Mouse (Mus musculus): ENCODE data around the gene Phactr2. TPM values are rescaled to one million over a fixed set of nuclear protein-coding genes. Genes with fewer than 3 reads are reported as not detected.

Gene Phactr2
- total and polyA plus RNA-seq, 3 experiments, result not detected

DNA sequence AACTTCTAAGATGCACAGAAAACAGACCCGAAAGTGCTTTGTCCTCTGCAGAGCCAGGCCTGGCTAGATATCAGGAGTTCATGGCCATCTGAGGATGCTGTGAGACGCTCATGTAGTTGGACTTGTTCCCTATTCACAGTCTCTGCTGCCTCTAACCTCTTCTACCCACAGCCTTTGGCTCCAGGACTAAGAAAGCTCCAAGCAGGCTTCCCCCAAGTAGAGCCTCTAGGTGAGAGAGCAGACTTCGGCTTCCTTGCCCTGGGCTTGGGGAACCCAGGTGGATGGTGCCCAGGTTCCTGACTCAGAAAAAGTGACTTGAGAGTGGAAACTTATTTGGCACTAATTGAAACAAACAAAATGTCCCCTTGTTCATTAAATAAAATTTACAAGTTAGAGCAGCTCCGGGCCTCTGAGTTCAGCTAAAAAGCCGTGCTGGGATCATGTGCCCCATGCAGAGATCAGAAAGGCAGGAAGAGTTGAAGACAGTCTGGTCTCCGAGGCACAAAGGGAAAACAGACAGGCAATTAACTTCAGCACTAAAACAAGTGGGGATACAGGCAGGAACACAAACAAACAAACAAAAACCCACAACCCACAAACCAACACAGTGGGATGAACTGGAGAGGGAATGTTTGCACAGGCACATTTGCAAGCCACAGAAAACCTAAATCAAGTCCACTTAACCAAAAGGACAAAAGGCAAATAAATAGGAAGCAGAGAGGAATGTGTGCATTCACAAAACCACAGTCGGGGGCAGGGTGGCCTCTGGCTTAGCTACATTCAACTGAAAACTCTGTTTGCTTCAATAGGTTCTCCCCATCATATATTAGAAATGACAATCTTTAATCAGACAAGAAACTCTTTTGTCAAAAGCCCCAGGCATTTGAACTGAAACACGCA is 42.3 kb downstream of the Phactr2 start:
- peaks cover 0 to 1% of the 10 kb centered on the region in 2 experiments; a peak in 1 of 4 replicates for H3K27me3 ChIP-seq (ENCODE audit: control insufficient read depth in 1 of 2, insufficient read depth in 2 of 2, low read length in 2 of 2)
- H3K27ac ChIP-seq (ENCODE audit: control insufficient read depth, low read depth, low read length), result no peak overlapping the region
- no peak overlapping the region for H3K4me3 ChIP-seq (ENCODE audit: control insufficient read depth in 1 of 2, insufficient read depth in 1 of 2, low read depth in 2 of 2, low read length in 2 of 2)

DNA sequence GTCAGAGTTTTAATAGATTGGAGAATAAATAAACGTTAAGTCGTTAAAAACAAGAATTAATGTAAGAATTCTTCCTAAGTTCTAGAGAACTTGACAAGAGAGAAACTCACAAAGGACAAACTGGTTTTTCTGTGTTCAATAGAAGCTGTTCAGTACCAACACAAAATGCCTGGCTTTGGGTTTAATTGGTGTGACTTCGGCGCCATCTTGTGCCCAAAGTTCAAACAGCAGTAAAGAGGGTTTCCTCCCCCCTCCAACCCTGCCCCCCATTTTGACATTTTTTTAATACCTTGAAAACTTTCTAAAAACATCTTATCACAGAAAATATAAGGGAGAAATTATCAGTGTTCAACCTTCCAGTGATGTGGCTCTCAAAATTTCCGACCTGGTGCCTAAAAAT is 44.4 kb downstream of the Phactr2 start:
- Histone ChIP-seq H3K27ac (ENCODE audit: control insufficient read depth, low read depth, low read length) (no peak overlapping the region), H3K27me3 (ENCODE audit: control insufficient read depth in 1 of 2, insufficient read depth in 2 of 2, low read length in 2 of 2) (peaks cover 0 to 1% of the 10 kb centered on the region in 2 experiments; a peak in 1 of 4 replicates)
- peak; percentile 45 for DNase-seq (ENCODE audit: low read depth, low spot score)

More for the DNA sequence above, 42.3 kb downstream of the Phactr2 start:
- DNase-seq (ENCODE audit: low read depth, low spot score), result no peak
- Histone ChIP-seq H3K9ac (ENCODE audit: control insufficient read depth, low read depth, low read length, poor library complexity, severe bottlenecking) (no peak overlapping the region), H3K9me3 (replicated peaks; ENCODE audit: insufficient read depth, low read length) (no peaks in the 10 kb centered on the region), H3K36me3 (ENCODE audit: control insufficient read depth in 1 of 2, insufficient read depth in 2 of 2, low read length in 2 of 2) (no peaks in the 10 kb centered on the region), H3K4me1 (ENCODE audit: control insufficient read depth in 1 of 2, insufficient read depth in 2 of 2, low read length in 2 of 2) (no peaks in the 10 kb centered on the region), H3K79me2 (ENCODE audit: control insufficient read depth, insufficient read depth, low read length, poor library complexity) (no peaks in the 10 kb centered on the region)
- no peak for TF ChIP-seq SIN3A (IDR thresholded peaks at IDR 0.05; ENCODE audit: low read length)
- TF ChIP-seq MYB (IDR thresholded peaks at IDR 0.05; ENCODE audit: low read depth, low read length), result no peak
- no peak for TF ChIP-seq POLR2A (IDR thresholded peaks at IDR 0.05; ENCODE audit: control insufficient read depth in 1 of 2, insufficient read depth in 1 of 2, low read depth in 1 of 2, low read length in 2 of 2, poor library complexity in 1 of 2)
- TF ChIP-seq MEF2A (IDR thresholded peaks at IDR 0.05; ENCODE audit: extremely low read depth, insufficient replicate concordance, low read depth, low read length, poor library complexity, severe bottlenecking), result no peak
- no peak for TF ChIP-seq TBP (IDR thresholded peaks at IDR 0.05; ENCODE audit: low read depth, low read length)
- no peak for TF ChIP-seq RCOR1 (IDR thresholded peaks at IDR 0.05; ENCODE audit: low read depth, low read length)
- TF ChIP-seq MAFK (IDR thresholded peaks at IDR 0.05; ENCODE audit: borderline replicate concordance, low read depth, low read length), result no peak
- TF ChIP-seq CTCF (IDR thresholded peaks at IDR 0.05 in 2 of 3, conservative IDR thresholded peaks at IDR 0.05 in 1 of 3; ENCODE audit: control insufficient read depth in 1 of 3, insufficient read depth in 1 of 3, low read depth in 2 of 3, low read length in 3 of 3, poor library complexity in 1 of 3, severe bottlenecking in 1 of 3), result no peak
- no peak for TF ChIP-seq JUND (IDR thresholded peaks at IDR 0.05; ENCODE audit: low read depth, low read length)

More for the DNA sequence above, 44.4 kb downstream of the Phactr2 start:
- TF ChIP-seq UBTF (IDR thresholded peaks at IDR 0.05; ENCODE audit: borderline replicate concordance, insufficient read depth, low read depth, low read length) (no peak), POLR2AphosphoS5 (IDR thresholded peaks at IDR 0.05; ENCODE audit: borderline replicate concordance, low read depth, low read length) (no peak), MAZ (IDR thresholded peaks at IDR 0.05; ENCODE audit: low read depth, low read length) (no peak), SMC3 (IDR thresholded peaks at IDR 0.05; ENCODE audit: low read depth, low read length) (peak; percentile 95), MAX (IDR thresholded peaks at IDR 0.05; ENCODE audit: low read length) (no peak), CTCF (IDR thresholded peaks at IDR 0.05 in 2 of 3, conservative IDR thresholded peaks at IDR 0.05 in 1 of 3; ENCODE audit: control insufficient read depth in 1 of 3, insufficient read depth in 1 of 3, low read depth in 2 of 3, low read length in 3 of 3, poor library complexity in 1 of 3, severe bottlenecking in 1 of 3) (peak; percentile 29 to 88 (median 73); a peak in 5 of 6 replicates), TCF12 (IDR thresholded peaks at IDR 0.05; ENCODE audit: low read depth, low read length) (no peak), MYC (IDR thresholded peaks at IDR 0.05; ENCODE audit: low read depth, low read length) (no peak), USF1 (IDR thresholded peaks at IDR 0.05; ENCODE audit: low read depth, low read length) (no peak), MYB (IDR thresholded peaks at IDR 0.05; ENCODE audit: low read depth, low read length) (no peak), RAD21 (IDR thresholded peaks at IDR 0.05; ENCODE audit: low read depth, low read length) (peak; percentile 94), CHD1 (IDR thresholded peaks at IDR 0.05; ENCODE audit: low read depth, low read length) (no peak), RCOR1 (IDR thresholded peaks at IDR 0.05; ENCODE audit: low read depth, low read length) (no peak), ZKSCAN1 (IDR thresholded peaks at IDR 0.05; ENCODE audit: low read depth, low read length) (no peak), TAL1 (IDR thresholded peaks at IDR 0.05; ENCODE audit: low read length) (no peak), MAFK (IDR thresholded peaks at IDR 0.05; ENCODE audit: borderline replicate concordance, low read depth, low read length) (no peak), ZC3H11A (IDR thresholded peaks at IDR 0.05; ENCODE audit: low read depth, low read length) (peak; percentile 86), POLR2A (IDR thresholded peaks at IDR 0.05; ENCODE audit: control insufficient read depth in 1 of 2, insufficient read depth in 1 of 2, low read depth in 1 of 2, low read length in 2 of 2, poor library complexity in 1 of 2) (no peak), EP300 (IDR thresholded peaks at IDR 0.05; ENCODE audit: low read depth in 1 of 2, low read length in 2 of 2) (no peak), TBP (IDR thresholded peaks at IDR 0.05; ENCODE audit: low read depth, low read length) (no peak), ZMIZ1 (IDR thresholded peaks at IDR 0.05; ENCODE audit: low read depth, low read length) (no peak), SIN3A (IDR thresholded peaks at IDR 0.05; ENCODE audit: low read length) (no peak)
- no peak overlapping the region for H3K4me3 ChIP-seq (ENCODE audit: control insufficient read depth in 1 of 2, insufficient read depth in 1 of 2, low read depth in 2 of 2, low read length in 2 of 2)
- no peaks in the 10 kb centered on the region for H3K79me2 ChIP-seq (ENCODE audit: control insufficient read depth, insufficient read depth, low read length, poor library complexity)
- H3K9ac ChIP-seq (ENCODE audit: control insufficient read depth, low read depth, low read length, poor library complexity, severe bottlenecking), result no peak overlapping the region
- no peaks in the 10 kb centered on the region for H3K9me3 ChIP-seq (replicated peaks; ENCODE audit: insufficient read depth, low read length)
- no peaks in the 10 kb centered on the region for H3K4me1 ChIP-seq (ENCODE audit: control insufficient read depth in 1 of 2, insufficient read depth in 2 of 2, low read length in 2 of 2)
- H3K36me3 ChIP-seq (ENCODE audit: control insufficient read depth in 1 of 2, insufficient read depth in 2 of 2, low read length in 2 of 2), result no peaks in the 10 kb centered on the region
